Mouse (Mus musculus): ENCODE data around the gene Sema4d. TPM values are rescaled to one million over a fixed set of nuclear protein-coding genes. Genes with fewer than 3 reads are reported as not detected.

Sema4d gene
- polyA plus RNA-seq, 1 experiment from 2014 or later: 12.3 TPM

- DNase-seq (no peak), ATAC-seq (ENCODE audit: insufficient read depth) (no peak)
- H3K27me3 ChIP-seq (ENCODE audit: insufficient read depth, low read length): no peaks in the 10 kb centered on the region
- peaks cover 4% of the 10 kb centered on the region; the same call in 1 of the 2 replicates for H3K36me3 ChIP-seq (ENCODE audit: insufficient read depth)
- no peak overlapping the region for H3K4me3 ChIP-seq (ENCODE audit: low read depth, low read length)
- no peak overlapping the region for H3K9ac ChIP-seq
- TF ChIP-seq CTCF (IDR thresholded peaks at IDR 0.05; ENCODE audit: low read depth): no peak
- H3K9me3 ChIP-seq (ENCODE audit: low read depth, low read length): no peaks in the 10 kb centered on the region
- WGBS: 89% methylated on average over 8 of the region's 8 CpGs
- no peak overlapping the region for H3K27ac ChIP-seq (ENCODE audit: low read depth)
- H3K4me1 ChIP-seq (ENCODE audit: insufficient read depth): no peaks in the 10 kb centered on the region
- H3K4me2 ChIP-seq: no peak overlapping the region
Measured at GRCm38 (mm10) chr13:51712022-51712421, 81.5 kb downstream of the Sema4d start.

- Histone ChIP-seq H3K27me3 (ENCODE audit: insufficient read depth, low read length) (no peaks in the 10 kb centered on the region), H3K4me2 (no peak overlapping the region), H3K4me3 (ENCODE audit: low read depth, low read length) (no peak overlapping the region), H3K9me3 (ENCODE audit: low read depth, low read length) (no peaks in the 10 kb centered on the region), H3K9ac (no peak overlapping the region), H3K27ac (ENCODE audit: low read depth) (no peak overlapping the region), H3K36me3 (ENCODE audit: insufficient read depth) (peaks cover 4% of the 10 kb centered on the region; the same call in 1 of the 2 replicates), H3K4me1 (ENCODE audit: insufficient read depth) (no peaks in the 10 kb centered on the region)
- no peak for TF ChIP-seq CTCF (IDR thresholded peaks at IDR 0.05; ENCODE audit: low read depth)
- WGBS: 42% methylated on average over 7 of the region's 7 CpGs
- peak; percentile 67 for DNase-seq
- peak; percentile 65; the same call in 1 of the 2 replicates for ATAC-seq (ENCODE audit: insufficient read depth)
Measured at GRCm38 (mm10) chr13:51710738-51711137, 82.8 kb downstream of the Sema4d start.

- H3K4me1 ChIP-seq (ENCODE audit: insufficient read depth): no peaks in the 10 kb centered on the region
- H3K36me3 ChIP-seq (ENCODE audit: insufficient read depth): 0 out of 2 replicates have a peak, but pooled peaks cover 3% of the 10 kb centered on the region
- 54% methylated on average over 22 of the region's 22 CpGs for WGBS
- DNase-seq (peak; percentile 9), ATAC-seq (ENCODE audit: insufficient read depth) (no peak)
- no peak overlapping the region for H3K4me3 ChIP-seq (ENCODE audit: low read depth, low read length)
- H3K27me3 ChIP-seq (ENCODE audit: insufficient read depth, low read length): no peaks in the 10 kb centered on the region
- no peak overlapping the region for H3K27ac ChIP-seq (ENCODE audit: low read depth)
- no peaks in the 10 kb centered on the region for H3K9me3 ChIP-seq (ENCODE audit: low read depth, low read length)
- no peak for TF ChIP-seq CTCF (IDR thresholded peaks at IDR 0.05; ENCODE audit: low read depth)
- H3K4me2 ChIP-seq: no peak overlapping the region
- H3K9ac ChIP-seq: no peak overlapping the region
Measured at GRCm38 (mm10) chr13:51705882-51706854, 87.4 kb downstream of the Sema4d start.

- no peaks in the 10 kb centered on the region for H3K27me3 ChIP-seq (ENCODE audit: insufficient read depth, low read length)
- 0 out of 2 replicates have a peak, but pooled peaks cover 3% of the 10 kb centered on the region for H3K36me3 ChIP-seq (ENCODE audit: insufficient read depth)
- WGBS: 73% methylated on average over 5 of the region's 5 CpGs
- TF ChIP-seq CTCF (IDR thresholded peaks at IDR 0.05; ENCODE audit: low read depth): no peak
- H3K4me1 ChIP-seq (ENCODE audit: insufficient read depth): no peaks in the 10 kb centered on the region
- DNase-seq: no peak
- no peak overlapping the region for H3K4me2 ChIP-seq
- H3K4me3 ChIP-seq (ENCODE audit: low read depth, low read length): no peak overlapping the region
- ATAC-seq (ENCODE audit: insufficient read depth): no peak
- H3K9me3 ChIP-seq (ENCODE audit: low read depth, low read length): no peaks in the 10 kb centered on the region
- H3K27ac ChIP-seq (ENCODE audit: low read depth): no peak overlapping the region
- no peak overlapping the region for H3K9ac ChIP-seq
Measured at GRCm38 (mm10) chr13:51703893-51704292, 89.7 kb downstream of the Sema4d start.

GRCm38 (mm10) chr13:51698318-51698717 is 95.2 kb downstream of the Sema4d start:
- Histone ChIP-seq H3K4me3 (ENCODE audit: low read depth, low read length) (no peak overlapping the region), H3K4me1 (ENCODE audit: insufficient read depth) (no peaks in the 10 kb centered on the region), H3K4me2 (no peak overlapping the region), H3K9ac (no peak overlapping the region), H3K9me3 (ENCODE audit: low read depth, low read length) (no peaks in the 10 kb centered on the region), H3K36me3 (ENCODE audit: insufficient read depth) (0 out of 2 replicates have a peak, but pooled peaks cover 3% of the 10 kb centered on the region), H3K27ac (ENCODE audit: low read depth) (no peak overlapping the region), H3K27me3 (ENCODE audit: insufficient read depth, low read length) (no peaks in the 10 kb centered on the region)
- no peak for DNase-seq
- WGBS: 73% methylated on average over 3 of the region's 3 CpGs
- no peak for TF ChIP-seq CTCF (IDR thresholded peaks at IDR 0.05; ENCODE audit: low read depth)
- ATAC-seq (ENCODE audit: insufficient read depth): no peak

- H3K4me3 ChIP-seq (ENCODE audit: low read depth, low read length): no peak overlapping the region
- H3K4me2 ChIP-seq: no peak overlapping the region
- no peak overlapping the region for H3K27ac ChIP-seq (ENCODE audit: low read depth)
- ATAC-seq (ENCODE audit: insufficient read depth) (no peak), DNase-seq (no peak)
- no peaks in the 10 kb centered on the region for H3K9me3 ChIP-seq (ENCODE audit: low read depth, low read length)
- WGBS: 57% methylated on average over 4 of the region's 4 CpGs
- H3K4me1 ChIP-seq (ENCODE audit: insufficient read depth): no peaks in the 10 kb centered on the region
- TF ChIP-seq CTCF (IDR thresholded peaks at IDR 0.05; ENCODE audit: low read depth): no peak
- no peak overlapping the region for H3K9ac ChIP-seq
- H3K27me3 ChIP-seq (ENCODE audit: insufficient read depth, low read length): no peaks in the 10 kb centered on the region
- H3K36me3 ChIP-seq (ENCODE audit: insufficient read depth): 0 out of 2 replicates have a peak, but pooled peaks cover 3% of the 10 kb centered on the region
Measured at GRCm38 (mm10) chr13:51697897-51698296, 95.7 kb downstream of the Sema4d start.

- DNase-seq (no peak), ATAC-seq (ENCODE audit: insufficient read depth) (no peak)
- Histone ChIP-seq H3K36me3 (ENCODE audit: insufficient read depth) (0 out of 2 replicates have a peak, but pooled peaks cover 3% of the 10 kb centered on the region), H3K4me2 (no peak overlapping the region), H3K27ac (ENCODE audit: low read depth) (no peak overlapping the region), H3K4me3 (ENCODE audit: low read depth, low read length) (no peak overlapping the region), H3K27me3 (ENCODE audit: insufficient read depth, low read length) (no peaks in the 10 kb centered on the region), H3K9me3 (ENCODE audit: low read depth, low read length) (no peaks in the 10 kb centered on the region), H3K4me1 (ENCODE audit: insufficient read depth) (no peaks in the 10 kb centered on the region), H3K9ac (no peak overlapping the region)
- WGBS: 64% methylated on average over 6 of the region's 6 CpGs
- no peak for TF ChIP-seq CTCF (IDR thresholded peaks at IDR 0.05; ENCODE audit: low read depth)
Measured at GRCm38 (mm10) chr13:51697455-51697854, 96.1 kb downstream of the Sema4d start.

Measured in lung, embryonic 14.5 days (tissue).